In genomic region chr6:56260118-56260517, GRCm38 (mm10) we compare ENCODE assay signal across 19 mouse cellular contexts.
DNase-seq lines count a peak whose midpoint lies in the region; ATAC-seq lines count a peak whose summit lies in the region.
"Had no signal": no experiment of that assay in that cellular context is flagged by ENCODE, and none has a peak within 500 bp of the region (broad histone marks: within the 10 kb centered on the region; RNA-seq: fewer than 3 reads in every experiment).

No protein-coding gene starts in this region.

- H3K27me3 ChIP-seq in liver, embryonic 12.5 days (replicated peaks) = no peaks in the 10 kb centered on the region
- H3K27me3 ChIP-seq in liver, embryonic 16.5 days (ENCODE audit: control insufficient read depth, insufficient read depth, low read depth, low read length) = no peaks in the 10 kb centered on the region
- H3K27me3 ChIP-seq: CH12.LX; embryonic facial prominence, embryonic 12.5 days; forebrain, embryonic 13.5 days; heart, embryonic 15.5 days; hindbrain, embryonic 15.5 days had no signal

- intact Hi-C loops in heart, postnatal 10 days (cut with DNase I) = no loop called here

- peak; percentile 37 for DNase-seq in c-Kit-positive CD71-positive TER-119-positive erythroid progenitor cells, embryonic 14.5 days (ENCODE audit: low spot score)
- no peak for DNase-seq in cerebellum, adult 18-20 months
- no peak for DNase-seq in heart, postnatal 10 days
- DNase-seq in thymus, postnatal 0 days (ENCODE audit: low spot score) = no peak
- DNase-seq: adrenal gland, adult 2 months; adrenal gland, postnatal 25 days; cerebellum, adult 8-10 months; cerebellum, postnatal 14 days; forebrain, postnatal 0 days; heart, adult 18-20 months had no signal

- peak overlapping the region; percentile 29 for H3K4me2 ChIP-seq in liver, embryonic 12.5 days
- peak overlapping the region; percentile 9; the same call in 1 of the 2 replicates for H3K4me2 ChIP-seq in liver, embryonic 16.5 days (ENCODE audit: low read depth, low read length)
- H3K4me2 ChIP-seq: embryonic facial prominence, embryonic 12.5 days; forebrain, embryonic 13.5 days; heart, embryonic 11.5 days; heart, embryonic 15.5 days; hindbrain, embryonic 15.5 days had no signal

- 23% methylated on average over 3 of the region's 3 CpGs for WGBS in liver, embryonic 12.5 days (ENCODE audit: insufficient replicate concordance)
- WGBS in liver, embryonic 16.5 days (ENCODE audit: insufficient replicate concordance) = 23% methylated on average over 3 of the region's 3 CpGs

- no peak overlapping the region for H3K9ac ChIP-seq in liver, embryonic 12.5 days
- H3K9ac ChIP-seq in liver, embryonic 16.5 days (ENCODE audit: low read depth, low read length) = no peak overlapping the region
- H3K9ac ChIP-seq: embryonic facial prominence, embryonic 12.5 days; forebrain, embryonic 13.5 days; forebrain, postnatal 0 days; heart, embryonic 15.5 days; hindbrain, embryonic 15.5 days had no signal

- H3K4me1 ChIP-seq in liver, embryonic 12.5 days = peaks cover 30% of the 10 kb centered on the region
- H3K4me1 ChIP-seq in liver, embryonic 16.5 days (ENCODE audit: control insufficient read depth, low read depth, low read length) = peaks cover 6% of the 10 kb centered on the region
- H3K4me1 ChIP-seq: embryonic facial prominence, embryonic 12.5 days; forebrain, embryonic 13.5 days; heart, embryonic 15.5 days; hindbrain, embryonic 10.5 days; hindbrain, embryonic 15.5 days had no signal

- no peaks in the 10 kb centered on the region for H3K9me3 ChIP-seq in liver, embryonic 12.5 days (replicated peaks)
- H3K9me3 ChIP-seq in liver, embryonic 16.5 days (replicated peaks; ENCODE audit: control insufficient read depth, low read length) = no peaks in the 10 kb centered on the region
- H3K9me3 ChIP-seq: embryonic facial prominence, embryonic 12.5 days; forebrain, embryonic 13.5 days; heart, embryonic 15.5 days; hindbrain, embryonic 10.5 days; hindbrain, embryonic 15.5 days had no signal

- no peak overlapping the region for H3K4me3 ChIP-seq in liver, embryonic 12.5 days
- H3K4me3 ChIP-seq in liver, embryonic 16.5 days (ENCODE audit: low read depth, low read length) = no peak overlapping the region
- H3K4me3 ChIP-seq: embryonic facial prominence, embryonic 12.5 days; forebrain, embryonic 13.5 days; heart, embryonic 15.5 days; hindbrain, embryonic 10.5 days; hindbrain, embryonic 15.5 days had no signal

- no peaks in the 10 kb centered on the region for H3K36me3 ChIP-seq in liver, embryonic 12.5 days
- no peaks in the 10 kb centered on the region for H3K36me3 ChIP-seq in liver, embryonic 16.5 days (ENCODE audit: control insufficient read depth, insufficient read depth)
- H3K36me3 ChIP-seq: embryonic facial prominence, embryonic 12.5 days; heart, embryonic 15.5 days; hindbrain, embryonic 10.5 days; hindbrain, embryonic 15.5 days had no signal

- ATAC-seq in liver, embryonic 12.5 days = peak; percentile 66
- peak; percentile 55 for ATAC-seq in liver, embryonic 16.5 days (ENCODE audit: low read depth)
- ATAC-seq: forebrain, embryonic 13.5 days; forebrain, postnatal 0 days had no signal

- H3K27ac ChIP-seq in liver, embryonic 12.5 days = peak overlapping the region; percentile 31; the same call in 1 of the 2 replicates
- H3K27ac ChIP-seq in liver, embryonic 16.5 days (ENCODE audit: low read length) = no peak overlapping the region
- H3K27ac ChIP-seq: embryonic facial prominence, embryonic 12.5 days; forebrain, embryonic 13.5 days; heart, embryonic 15.5 days; hindbrain, embryonic 10.5 days; hindbrain, embryonic 15.5 days had no signal
